9 mouse cellular contexts compared by ENCODE assay signal in the genomic region with DNA sequence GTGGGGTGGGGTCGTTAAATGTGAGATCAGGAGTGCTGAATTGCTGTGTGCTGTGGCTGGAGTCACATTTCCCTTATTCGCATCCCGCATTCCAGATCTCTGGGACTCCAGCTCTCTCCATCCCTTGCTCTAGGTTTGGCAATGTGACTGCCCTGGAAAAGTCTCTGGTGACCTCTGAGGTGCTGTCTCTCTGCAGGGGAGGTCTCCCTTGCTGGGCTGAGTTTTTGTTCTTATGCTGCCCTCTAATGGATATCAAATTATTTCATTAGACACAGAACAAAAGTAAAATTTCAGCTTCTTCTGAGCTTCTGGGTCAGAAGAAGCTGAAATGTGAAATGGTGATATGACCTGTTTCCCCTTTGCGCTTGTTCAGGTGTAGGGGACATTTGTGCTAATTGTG.
DNase-seq lines count a peak whose midpoint lies in the region; ATAC-seq and TF ChIP-seq lines count a peak whose summit lies in the region.
"Had no signal": no experiment of that assay in that cellular context is flagged by ENCODE, and none has a peak within 500 bp of the region (broad histone marks: within the 10 kb centered on the region; RNA-seq: fewer than 3 reads in every experiment).

No protein-coding gene starts in this region.

- peak overlapping the region; percentile 36 for H3K4me3 ChIP-seq in layer of hippocampus, adult 2 months
- H3K4me3 ChIP-seq in forebrain, postnatal 0 days (ENCODE audit: low read depth, low read length), result no peak overlapping the region
- H3K4me3 ChIP-seq in midbrain, embryonic 16.5 days (ENCODE audit: low read depth, low read length), result no peak overlapping the region
- H3K4me3 ChIP-seq: hindbrain, embryonic 15.5 days had no signal

- peak; percentile 75 for TF ChIP-seq CTCF in layer of hippocampus, adult 2 months (conservative IDR thresholded peaks at IDR 0.05)
- peak; percentile 34 for TF ChIP-seq CTCF in forebrain, postnatal 0 days (IDR thresholded peaks at IDR 0.05; ENCODE audit: low read depth)

- 23% methylated on average over 4 of the region's 4 CpGs for WGBS in forebrain, postnatal 0 days
- WGBS in midbrain, embryonic 16.5 days, result 26% methylated on average over 4 of the region's 4 CpGs

- no peak for ATAC-seq in forebrain, postnatal 0 days
- peak; percentile 15; the same call in 1 of the 2 replicates for ATAC-seq in midbrain, embryonic 16.5 days

- H3K4me1 ChIP-seq in forebrain, postnatal 0 days (ENCODE audit: insufficient read depth), result no peaks in the 10 kb centered on the region; the same call in 1 of the 2 replicates
- H3K4me1 ChIP-seq in midbrain, embryonic 16.5 days (ENCODE audit: control insufficient read depth, insufficient read depth, low read length), result peaks cover 19% of the 10 kb centered on the region

- H3K27ac ChIP-seq in layer of hippocampus, adult 2 months, result peak overlapping the region; percentile 69
- no peak overlapping the region for H3K27ac ChIP-seq in forebrain, postnatal 0 days (ENCODE audit: low read depth, low read length)
- H3K27ac ChIP-seq in midbrain, embryonic 16.5 days (ENCODE audit: low read length), result no peak overlapping the region
- H3K27ac ChIP-seq: hindbrain, embryonic 15.5 days had no signal

- no peaks in the 10 kb centered on the region for H3K27me3 ChIP-seq in forebrain, postnatal 0 days (ENCODE audit: insufficient read depth, low read length)
- H3K27me3 ChIP-seq in midbrain, embryonic 16.5 days (ENCODE audit: control insufficient read depth, insufficient read depth, low read depth, low read length), result no peaks in the 10 kb centered on the region; the same call in 1 of the 2 replicates
- H3K27me3 ChIP-seq: hindbrain, embryonic 15.5 days had no signal

- H3K4me2 ChIP-seq in forebrain, postnatal 0 days (ENCODE audit: low read depth), result peak overlapping the region; percentile 30
- H3K4me2 ChIP-seq in midbrain, embryonic 16.5 days (ENCODE audit: low read length), result 0 out of 2 replicates have a peak overlapping the region, but pooled peaks have one; percentile 1
- H3K4me2 ChIP-seq: hindbrain, embryonic 15.5 days had no signal

- H3K36me3 ChIP-seq in forebrain, postnatal 0 days (ENCODE audit: insufficient read depth), result no peaks in the 10 kb centered on the region
- H3K36me3 ChIP-seq in midbrain, embryonic 16.5 days (ENCODE audit: control insufficient read depth, insufficient read depth, low read length), result no peaks in the 10 kb centered on the region
- H3K36me3 ChIP-seq: hindbrain, embryonic 15.5 days had no signal

- 0 out of 2 replicates have a peak overlapping the region, but pooled peaks have one; percentile 1 for H3K9ac ChIP-seq in forebrain, postnatal 0 days
- H3K9ac ChIP-seq in midbrain, embryonic 16.5 days (ENCODE audit: low read depth, low read length), result no peak overlapping the region
- H3K9ac ChIP-seq: hindbrain, embryonic 15.5 days had no signal

- H3K9me3 ChIP-seq in forebrain, postnatal 0 days (ENCODE audit: low read length), result no peaks in the 10 kb centered on the region
- no peaks in the 10 kb centered on the region for H3K9me3 ChIP-seq in midbrain, embryonic 16.5 days (replicated peaks; ENCODE audit: control insufficient read depth, low read length, poor library complexity, severe bottlenecking)
- H3K9me3 ChIP-seq: hindbrain, embryonic 15.5 days had no signal

- DNase-seq in layer of hippocampus, adult 2 months (ENCODE audit: low spot score in 2 of 2), result peak in 1 of 2 experiments; percentile 24
- no peak for DNase-seq in layer of hippocampus, postnatal 25 days (ENCODE audit: extremely low spot score in 1 of 2, low spot score in 1 of 2)
- DNase-seq in cerebellum, adult 11 months, result peak; percentile 22
- peak; percentile 37 for DNase-seq in forebrain, postnatal 0 days
- DNase-seq in right cerebral cortex, postnatal 25 days, result no peak
- DNase-seq in testis, postnatal 10 days (ENCODE audit: low spot score), result no peak
- DNase-seq in heart, adult 9 months (ENCODE audit: low spot score in 2 of 2), result no peak

Comparison
In these comparisons a context has a peak if more than half of its experiments do, and no peak if none do; other contexts are left out.
1. DNase-seq: peak in cerebellum, adult 11 months (single experiment) and forebrain, postnatal 0 days (single experiment); none in layer of hippocampus, postnatal 25 days (0 of 2), right cerebral cortex, postnatal 25 days (single experiment), testis, postnatal 10 days (single experiment) and heart, adult 9 months (0 of 2).